Mouse (Mus musculus) stomach, postnatal 0 days (tissue): ENCODE results near the gene Creg2.

Experiments
- CTCF ChIP-seq: IDR thresholded peaks from 2 replicates; pipeline ENCODE4 v1.5.1; 2016; ENCODE audit warnings: antibody characterized with exemption, low read depth, mild to moderate bottlenecking, moderate library complexity
- EP300 ChIP-seq: optimal IDR thresholded peaks from 2 replicates; pipeline ENCODE3; 2016; ENCODE audit warnings: antibody characterized with exemption

GRCm38 (mm10) chr1:39583173-39583572 lies 68.1 kb downstream of the Creg2 start:
- TF ChIP-seq CTCF (no peak), EP300 (no peak)
